Mouse (Mus musculus): ENCODE results near the gene Ypel4. TPM values are rescaled to one million over a fixed set of nuclear protein-coding genes. Genes with fewer than 3 reads are reported as not detected.

The Ypel4 gene
- polyA plus RNA-seq, 1 experiment from 2014 or later, result 10.5 TPM

- H3K9ac ChIP-seq (ENCODE audit: low read length), result no peak overlapping the region
- DNase-seq (ENCODE audit: low spot score), result no peak
- no peak overlapping the region for H3K27ac ChIP-seq (ENCODE audit: low read depth, low read length)
- H3K4me2 ChIP-seq (ENCODE audit: low read depth), result no peak overlapping the region
- no peaks in the 10 kb centered on the region for H3K27me3 ChIP-seq (ENCODE audit: control insufficient read depth, insufficient read depth, low read length)
- no peak for ATAC-seq (ENCODE audit: insufficient read depth, low FRiP score, low TSS enrichment)
- no peak overlapping the region for H3K4me3 ChIP-seq (ENCODE audit: low read depth, low read length)
- H3K4me1 ChIP-seq (ENCODE audit: control insufficient read depth, insufficient read depth, low read length), result no peaks in the 10 kb centered on the region
- no peaks in the 10 kb centered on the region for H3K36me3 ChIP-seq (ENCODE audit: control insufficient read depth, insufficient read depth, low read length)
- no peaks in the 10 kb centered on the region for H3K9me3 ChIP-seq (ENCODE audit: control insufficient read depth, low read length)
- 46% methylated on average over 4 of the region's 4 CpGs for WGBS
These were observed 28.4 kb downstream of the Ypel4 start for GRCm38 (mm10) chr2:84762295-84762694.

- 48% methylated on average over 1 of the region's 1 CpGs for WGBS
- no peak for ATAC-seq (ENCODE audit: insufficient read depth, low FRiP score, low TSS enrichment)
- H3K9ac ChIP-seq (ENCODE audit: low read length), result no peak overlapping the region
These were observed 29.0 kb downstream of the Ypel4 start for GRCm38 (mm10) chr2:84762818-84763217.

GRCm38 (mm10) chr2:84770501-84770900 lies 36.6 kb downstream of the Ypel4 start:
- no peak overlapping the region for H3K4me2 ChIP-seq (ENCODE audit: low read depth)
- H3K9me3 ChIP-seq (ENCODE audit: control insufficient read depth, low read length), result no peaks in the 10 kb centered on the region
- peaks cover 3% of the 10 kb centered on the region; the same call in 1 of the 2 replicates for H3K4me1 ChIP-seq (ENCODE audit: control insufficient read depth, insufficient read depth, low read length)
- no peak for ATAC-seq (ENCODE audit: insufficient read depth, low FRiP score, low TSS enrichment)
- WGBS, result 77% methylated on average over 6 of the region's 6 CpGs
- H3K4me3 ChIP-seq (ENCODE audit: low read depth, low read length), result no peak overlapping the region
- H3K9ac ChIP-seq (ENCODE audit: low read length), result no peak overlapping the region
- H3K27ac ChIP-seq (ENCODE audit: low read depth, low read length), result no peak overlapping the region
- no peak for DNase-seq (ENCODE audit: low spot score)
- no peaks in the 10 kb centered on the region for H3K27me3 ChIP-seq (ENCODE audit: control insufficient read depth, insufficient read depth, low read length)
- no peaks in the 10 kb centered on the region for H3K36me3 ChIP-seq (ENCODE audit: control insufficient read depth, insufficient read depth, low read length)

More at GRCm38 (mm10) chr2:84762818-84763217, 29.0 kb downstream of the Ypel4 start:
- H3K4me1 ChIP-seq (ENCODE audit: control insufficient read depth, insufficient read depth, low read length), result no peaks in the 10 kb centered on the region
- no peaks in the 10 kb centered on the region for H3K9me3 ChIP-seq (ENCODE audit: control insufficient read depth, low read length)
- no peak overlapping the region for H3K27ac ChIP-seq (ENCODE audit: low read depth, low read length)
- no peaks in the 10 kb centered on the region for H3K27me3 ChIP-seq (ENCODE audit: control insufficient read depth, insufficient read depth, low read length)
- H3K36me3 ChIP-seq (ENCODE audit: control insufficient read depth, insufficient read depth, low read length), result no peaks in the 10 kb centered on the region
- DNase-seq (ENCODE audit: low spot score), result no peak
- H3K4me3 ChIP-seq (ENCODE audit: low read depth, low read length), result no peak overlapping the region
- H3K4me2 ChIP-seq (ENCODE audit: low read depth), result no peak overlapping the region

- WGBS, result 91% methylated on average over 4 of the region's 4 CpGs
- DNase-seq (ENCODE audit: low spot score), result no peak
- no peak overlapping the region for H3K9ac ChIP-seq (ENCODE audit: low read length)
These were observed 38.6 kb downstream of the Ypel4 start for GRCm38 (mm10) chr2:84772454-84772853.

GRCm38 (mm10) chr2:84773195-84773594 lies 39.3 kb downstream of the Ypel4 start:
- no peak for DNase-seq (ENCODE audit: low spot score)
- ATAC-seq (ENCODE audit: insufficient read depth, low FRiP score, low TSS enrichment), result no peak
- Histone ChIP-seq H3K9ac (ENCODE audit: low read length) (no peak overlapping the region), H3K9me3 (ENCODE audit: control insufficient read depth, low read length) (no peaks in the 10 kb centered on the region), H3K4me2 (ENCODE audit: low read depth) (no peak overlapping the region), H3K4me3 (ENCODE audit: low read depth, low read length) (no peak overlapping the region), H3K36me3 (ENCODE audit: control insufficient read depth, insufficient read depth, low read length) (no peaks in the 10 kb centered on the region), H3K4me1 (ENCODE audit: control insufficient read depth, insufficient read depth, low read length) (peaks cover 3% of the 10 kb centered on the region; the same call in 1 of the 2 replicates), H3K27ac (ENCODE audit: low read depth, low read length) (no peak overlapping the region), H3K27me3 (ENCODE audit: control insufficient read depth, insufficient read depth, low read length) (no peaks in the 10 kb centered on the region)
- 83% methylated on average over 5 of the region's 5 CpGs for WGBS

More at GRCm38 (mm10) chr2:84772454-84772853, 38.6 kb downstream of the Ypel4 start:
- Histone ChIP-seq H3K4me3 (ENCODE audit: low read depth, low read length) (no peak overlapping the region), H3K9me3 (ENCODE audit: control insufficient read depth, low read length) (no peaks in the 10 kb centered on the region), H3K4me1 (ENCODE audit: control insufficient read depth, insufficient read depth, low read length) (peaks cover 3% of the 10 kb centered on the region; the same call in 1 of the 2 replicates), H3K4me2 (ENCODE audit: low read depth) (no peak overlapping the region), H3K36me3 (ENCODE audit: control insufficient read depth, insufficient read depth, low read length) (no peaks in the 10 kb centered on the region), H3K27ac (ENCODE audit: low read depth, low read length) (no peak overlapping the region), H3K27me3 (ENCODE audit: control insufficient read depth, insufficient read depth, low read length) (no peaks in the 10 kb centered on the region)
- no peak for ATAC-seq (ENCODE audit: insufficient read depth, low FRiP score, low TSS enrichment)

GRCm38 (mm10) chr2:84774751-84775150 lies 40.9 kb downstream of the Ypel4 start:
- peaks cover 3% of the 10 kb centered on the region; the same call in 1 of the 2 replicates for H3K4me1 ChIP-seq (ENCODE audit: control insufficient read depth, insufficient read depth, low read length)
- no peaks in the 10 kb centered on the region for H3K27me3 ChIP-seq (ENCODE audit: control insufficient read depth, insufficient read depth, low read length)
- H3K27ac ChIP-seq (ENCODE audit: low read depth, low read length), result peak overlapping the region; percentile 81
- 0% methylated on average over 14 of the region's 15 CpGs for WGBS
- no peaks in the 10 kb centered on the region for H3K9me3 ChIP-seq (ENCODE audit: control insufficient read depth, low read length)
- ATAC-seq (ENCODE audit: insufficient read depth, low FRiP score, low TSS enrichment) (peak; percentile 90), DNase-seq (ENCODE audit: low spot score) (peak; percentile 77)
- H3K36me3 ChIP-seq (ENCODE audit: control insufficient read depth, insufficient read depth, low read length), result no peaks in the 10 kb centered on the region
- H3K4me2 ChIP-seq (ENCODE audit: low read depth), result peak overlapping the region; percentile 46
- peak overlapping the region; percentile 24 for H3K4me3 ChIP-seq (ENCODE audit: low read depth, low read length)
- peak overlapping the region; percentile 61 for H3K9ac ChIP-seq (ENCODE audit: low read length)

GRCm38 (mm10) chr2:84775241-84775640 lies 41.4 kb downstream of the Ypel4 start, which contains the start of gene Serping1:
TSS of gene Serping1 (minus strand) at chr2:84775444.
- Histone ChIP-seq H3K9ac (ENCODE audit: low read length) (peak within 1 kb of the TSS; percentile 61), H3K27ac (ENCODE audit: low read depth, low read length) (peak within 1 kb of the TSS; percentile 81), H3K27me3 (ENCODE audit: control insufficient read depth, insufficient read depth, low read length) (no peaks in the 10 kb centered on the region), H3K4me3 (ENCODE audit: low read depth, low read length) (peak within 1 kb of the TSS; percentile 24), H3K4me2 (ENCODE audit: low read depth) (peak within 1 kb of the TSS; percentile 46), H3K36me3 (ENCODE audit: control insufficient read depth, insufficient read depth, low read length) (no peaks in the 10 kb centered on the region), H3K9me3 (ENCODE audit: control insufficient read depth, low read length) (no peaks in the 10 kb centered on the region), H3K4me1 (ENCODE audit: control insufficient read depth, insufficient read depth, low read length) (peaks cover 3% of the 10 kb centered on the region; the same call in 1 of the 2 replicates)
- WGBS, result 51% methylated on average over 9 of the region's 9 CpGs
- ATAC-seq (ENCODE audit: insufficient read depth, low FRiP score, low TSS enrichment), result peak; percentile 35; the same call in 1 of the 2 replicates
- peak; percentile 24 for DNase-seq (ENCODE audit: low spot score)

- DNase-seq (ENCODE audit: low spot score) (no peak), ATAC-seq (ENCODE audit: insufficient read depth, low FRiP score, low TSS enrichment) (no peak)
- Histone ChIP-seq H3K9ac (ENCODE audit: low read length) (no peak overlapping the region), H3K27ac (ENCODE audit: low read depth, low read length) (no peak overlapping the region), H3K36me3 (ENCODE audit: control insufficient read depth, insufficient read depth, low read length) (no peaks in the 10 kb centered on the region), H3K4me1 (ENCODE audit: control insufficient read depth, insufficient read depth, low read length) (peaks cover 3% of the 10 kb centered on the region; the same call in 1 of the 2 replicates), H3K27me3 (ENCODE audit: control insufficient read depth, insufficient read depth, low read length) (no peaks in the 10 kb centered on the region), H3K4me2 (ENCODE audit: low read depth) (no peak overlapping the region), H3K4me3 (ENCODE audit: low read depth, low read length) (no peak overlapping the region), H3K9me3 (ENCODE audit: control insufficient read depth, low read length) (no peaks in the 10 kb centered on the region)
- 82% methylated on average over 6 of the region's 6 CpGs for WGBS
These were observed 41.8 kb downstream of the Ypel4 start for GRCm38 (mm10) chr2:84775665-84776064.

GRCm38 (mm10) chr2:84777706-84778105 lies 43.8 kb downstream of the Ypel4 start:
- Histone ChIP-seq H3K27ac (ENCODE audit: low read depth, low read length) (no peak overlapping the region), H3K27me3 (ENCODE audit: control insufficient read depth, insufficient read depth, low read length) (no peaks in the 10 kb centered on the region), H3K4me3 (ENCODE audit: low read depth, low read length) (no peak overlapping the region), H3K36me3 (ENCODE audit: control insufficient read depth, insufficient read depth, low read length) (no peaks in the 10 kb centered on the region), H3K4me2 (ENCODE audit: low read depth) (no peak overlapping the region), H3K4me1 (ENCODE audit: control insufficient read depth, insufficient read depth, low read length) (peaks cover 3% of the 10 kb centered on the region; the same call in 1 of the 2 replicates), H3K9me3 (ENCODE audit: control insufficient read depth, low read length) (no peaks in the 10 kb centered on the region), H3K9ac (ENCODE audit: low read length) (no peak overlapping the region)
- DNase-seq (ENCODE audit: low spot score) (no peak), ATAC-seq (ENCODE audit: insufficient read depth, low FRiP score, low TSS enrichment) (no peak)
- WGBS, result 70% methylated on average over 3 of the region's 3 CpGs
